Mouse (Mus musculus) spleen, adult 2 months (tissue): Measurements from ENCODE around the gene Eif2b1.

Experiments used
- CTCF ChIP-seq: fragments of 200-500 bp; IDR thresholded peaks from 2 replicates; pipeline ENCODE4 v1.5.1; 2011; ENCODE audit warnings: mild to moderate bottlenecking, inconsistent platforms; ENCODE audit not compliant: insufficient read depth, insufficient read length, insufficient replicate concordance; ENCODE audit errors: extremely low read depth
- POLR2A ChIP-seq: fragments of 200-500 bp; IDR thresholded peaks from 2 replicates; pipeline ENCODE4 v1.6.1; 2011; ENCODE audit warnings: low read depth, low read length, inconsistent platforms

DNA sequence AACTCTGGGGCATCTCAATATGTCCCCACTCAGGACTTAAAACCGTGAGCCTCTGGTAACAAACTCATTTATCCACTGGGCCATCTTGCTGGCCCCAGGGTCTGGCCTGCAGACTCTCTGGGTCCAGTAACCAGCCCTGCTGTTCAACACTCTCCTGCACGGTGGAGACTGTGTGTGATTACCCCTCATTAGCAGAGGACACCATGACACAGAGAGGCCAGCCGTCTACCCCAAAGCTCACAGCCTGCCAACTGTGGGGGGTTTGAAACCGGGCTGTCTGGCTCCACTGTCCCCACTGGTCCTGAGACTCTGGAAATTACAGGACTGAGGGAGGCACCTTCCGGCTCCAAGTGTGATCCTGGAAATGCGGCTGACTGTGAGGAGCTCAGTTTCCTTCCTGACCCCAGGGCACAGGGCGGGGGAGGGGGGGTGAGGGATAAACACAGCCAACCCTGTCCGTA lies 49.7 kb downstream of the Eif2b1 start:
- TF ChIP-seq CTCF (no peak), POLR2A (no peak)
